Mouse (Mus musculus) erythroblast, embryonic 14.5 days (primary cell): ENCODE measurements at regions not wholly inside any gene's neighbourhood (a gene's known extent, or its start where the extent isn't known, plus 50 kb on each side); places are given as distances from the start of the nearest gene placed in this dataset.

Source experiments
- H3K27me3 ChIP-seq: 2 replicates; pipeline ENCODE4 v1.6.1; 2012; ENCODE audit warnings: inconsistent platforms; ENCODE audit not compliant: control insufficient read depth
- H3K36me3 ChIP-seq: 2 replicates; pipeline ENCODE4 v1.6.1; 2012; ENCODE audit warnings: mild to moderate bottlenecking, inconsistent platforms; ENCODE audit not compliant: control insufficient read depth
- H3K4me1 ChIP-seq: 2 replicates; pipeline ENCODE4 v1.6.1; 2012; ENCODE audit warnings: inconsistent platforms; ENCODE audit not compliant: control insufficient read depth
- H3K4me3 ChIP-seq: replicated peaks from 2 replicates; pipeline ENCODE3; 2012; ENCODE audit warnings: moderate library complexity, mild to moderate bottlenecking, inconsistent platforms
- H3K9me3 ChIP-seq: 2 replicates; pipeline ENCODE4 v1.6.1; 2012; ENCODE audit warnings: low read length, inconsistent platforms, mixed read lengths; ENCODE audit not compliant: control insufficient read depth
- GATA1 ChIP-seq: IDR thresholded peaks from 2 replicates; pipeline ENCODE4 v1.6.1; 2012; ENCODE audit warnings: low read length, inconsistent platforms, mixed read lengths
- TAL1 ChIP-seq: IDR thresholded peaks from 3 replicates; pipeline ENCODE4 v1.6.1; 2012; ENCODE audit warnings: low read length, inconsistent platforms, mixed read lengths

DNA sequence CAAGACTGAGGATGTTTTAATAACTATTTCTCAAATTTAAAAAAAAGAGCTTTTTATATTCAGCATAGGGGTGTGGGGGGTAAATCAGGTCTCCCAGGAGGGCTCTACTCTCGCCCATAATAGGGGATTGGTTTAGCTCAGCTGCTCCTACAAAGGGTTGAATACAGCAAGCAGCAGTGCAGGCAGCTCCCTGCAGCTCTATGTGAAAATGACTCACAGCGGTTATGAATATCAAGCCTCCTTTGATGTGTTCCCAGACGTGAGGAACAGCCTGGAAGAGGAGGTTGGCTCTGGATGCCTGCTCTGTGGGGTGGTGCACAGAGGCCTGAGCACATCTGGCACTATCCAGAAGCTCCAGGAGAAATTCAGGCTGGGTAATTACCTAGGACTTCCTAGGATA is 192.3 kb downstream of the Dad1 start:
- TF ChIP-seq GATA1, result no peak
- no peak for TF ChIP-seq TAL1
- Histone ChIP-seq H3K9me3 (no peaks in the 10 kb centered on the region), H3K27me3 (peaks cover 23% of the 10 kb centered on the region)

DNA sequence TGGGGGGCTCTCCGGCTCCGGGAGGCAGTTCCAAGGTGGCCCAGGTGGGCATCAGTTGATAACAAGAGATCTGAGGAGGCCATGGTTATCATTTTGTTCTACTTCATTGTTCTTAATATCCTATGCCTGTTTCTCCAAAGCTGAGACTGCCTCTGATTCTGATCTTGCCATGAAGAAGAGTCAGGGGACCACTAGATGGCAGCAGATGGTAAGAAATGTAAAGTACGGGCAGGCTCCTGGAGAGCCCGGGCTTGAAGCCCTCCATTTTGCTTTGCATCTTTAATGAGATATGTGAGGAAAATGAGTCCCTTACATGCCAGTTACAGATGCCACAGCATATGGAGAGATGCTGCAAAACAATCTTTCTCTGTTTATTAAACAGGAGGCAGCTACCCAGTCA is 194.1 kb downstream of the Dad1 start:
- H3K9me3 ChIP-seq, result no peaks in the 10 kb centered on the region
- TF ChIP-seq GATA1 (no peak), TAL1 (no peak)
- peaks cover 23% of the 10 kb centered on the region for H3K27me3 ChIP-seq
- H3K4me3 ChIP-seq, result no peak overlapping the region
- no peaks in the 10 kb centered on the region for H3K36me3 ChIP-seq
- H3K4me1 ChIP-seq, result peaks cover 9% of the 10 kb centered on the region

More for the DNA sequence above, 192.3 kb downstream of the Dad1 start:
- H3K36me3 ChIP-seq, result no peaks in the 10 kb centered on the region
- peaks cover 18% of the 10 kb centered on the region for H3K4me1 ChIP-seq
- no peak overlapping the region for H3K4me3 ChIP-seq

DNA sequence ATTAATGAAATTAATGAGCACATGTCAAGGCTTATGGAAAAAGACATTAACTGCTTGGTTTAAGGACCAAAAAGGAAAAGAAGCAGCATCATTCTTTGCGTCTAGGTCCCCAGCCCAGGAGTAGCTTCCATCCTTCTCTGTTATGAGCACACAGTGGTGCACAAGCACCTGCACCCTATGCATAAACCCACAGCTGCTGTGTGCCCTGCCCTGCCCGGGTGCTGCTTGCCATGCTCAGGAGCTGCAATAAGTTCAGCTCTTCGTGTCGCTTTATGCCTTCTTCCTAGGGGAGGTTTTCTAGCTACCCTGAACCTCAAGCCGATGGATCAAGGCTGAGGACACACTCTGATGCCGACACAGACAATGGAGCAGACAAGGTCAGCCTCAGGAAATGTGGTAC is 194.8 kb downstream of the Dad1 start:
- H3K27me3 ChIP-seq, result peaks cover 23% of the 10 kb centered on the region
- 0 out of 2 replicates have a peak, but pooled peaks cover 3% of the 10 kb centered on the region for H3K4me1 ChIP-seq
- no peak overlapping the region for H3K4me3 ChIP-seq
- no peaks in the 10 kb centered on the region for H3K9me3 ChIP-seq
- no peaks in the 10 kb centered on the region for H3K36me3 ChIP-seq
- TF ChIP-seq TAL1 (no peak), GATA1 (no peak)

DNA sequence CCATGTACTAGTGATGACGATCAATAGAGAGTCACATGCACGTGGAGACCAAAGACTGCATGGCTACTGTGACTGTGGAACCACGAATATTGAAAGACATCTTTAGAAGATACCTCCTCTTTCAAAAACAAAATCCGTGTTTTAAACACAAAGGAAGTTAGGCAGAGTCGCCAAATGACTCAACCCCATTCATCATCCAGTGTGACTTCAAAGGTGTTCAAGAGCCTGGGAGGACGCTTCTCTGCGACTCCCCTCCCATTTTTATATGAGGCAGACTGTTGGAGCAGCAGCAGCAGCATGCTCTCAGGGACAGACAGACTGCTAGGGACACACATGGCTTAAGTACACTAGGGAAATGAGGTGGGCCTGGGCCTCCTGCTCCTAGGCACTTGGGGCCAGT is 197.2 kb downstream of the Dad1 start:
- Histone ChIP-seq H3K36me3 (no peaks in the 10 kb centered on the region), H3K27me3 (peaks cover 1% of the 10 kb centered on the region), H3K9me3 (no peaks in the 10 kb centered on the region), H3K4me3 (no peak overlapping the region), H3K4me1 (no peaks in the 10 kb centered on the region)
- TF ChIP-seq GATA1, result no peak
- TF ChIP-seq TAL1, result no peak

DNA sequence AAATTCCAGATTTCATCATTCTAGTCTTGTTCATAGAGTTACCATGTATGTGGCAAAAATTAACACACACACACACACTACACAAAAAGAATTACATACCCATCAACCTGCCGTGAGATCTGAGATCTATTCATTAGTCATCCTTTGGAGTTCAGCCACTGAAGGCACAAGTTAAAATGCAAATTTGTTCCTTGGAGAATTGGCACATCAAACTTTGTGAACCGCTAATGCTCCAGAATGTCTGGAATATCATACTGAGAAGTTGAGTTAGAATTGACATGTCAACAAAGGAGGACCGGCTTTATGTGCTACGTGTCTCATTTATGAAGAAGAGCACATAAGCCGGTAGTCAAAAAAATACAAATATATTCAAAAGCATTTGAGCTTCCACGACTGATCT is 198.5 kb downstream of the Dad1 start:
- Histone ChIP-seq H3K4me1 (no peaks in the 10 kb centered on the region), H3K36me3 (no peaks in the 10 kb centered on the region), H3K9me3 (no peaks in the 10 kb centered on the region), H3K4me3 (no peak overlapping the region), H3K27me3 (no peaks in the 10 kb centered on the region)
- no peak for TF ChIP-seq GATA1
- TF ChIP-seq TAL1, result no peak

DNA sequence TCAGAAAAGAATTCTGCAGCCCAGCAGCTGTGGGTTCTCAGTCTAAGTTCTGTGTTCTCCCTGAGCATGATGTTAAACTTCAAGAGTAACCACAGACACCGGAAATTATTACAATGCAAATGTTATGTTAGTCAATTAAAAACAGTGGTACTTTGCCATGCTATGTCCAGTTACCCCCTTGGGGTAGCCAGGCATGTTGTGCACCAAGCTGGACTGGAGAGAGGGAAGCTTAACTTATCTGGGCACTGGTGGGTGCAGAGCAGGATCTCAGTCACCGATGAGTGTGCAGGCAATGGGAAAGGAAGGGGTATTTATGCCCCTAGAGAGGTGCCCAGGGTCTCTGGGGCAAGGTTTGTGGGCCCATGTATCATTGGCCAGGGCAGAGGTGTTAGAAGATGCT is 211.6 kb downstream of the Dad1 start:
- H3K4me1 ChIP-seq, result no peaks in the 10 kb centered on the region
- TF ChIP-seq GATA1 (no peak), TAL1 (no peak)
- no peak overlapping the region for H3K4me3 ChIP-seq
- H3K9me3 ChIP-seq, result no peaks in the 10 kb centered on the region
- no peaks in the 10 kb centered on the region for H3K27me3 ChIP-seq
- H3K36me3 ChIP-seq, result no peaks in the 10 kb centered on the region

DNA sequence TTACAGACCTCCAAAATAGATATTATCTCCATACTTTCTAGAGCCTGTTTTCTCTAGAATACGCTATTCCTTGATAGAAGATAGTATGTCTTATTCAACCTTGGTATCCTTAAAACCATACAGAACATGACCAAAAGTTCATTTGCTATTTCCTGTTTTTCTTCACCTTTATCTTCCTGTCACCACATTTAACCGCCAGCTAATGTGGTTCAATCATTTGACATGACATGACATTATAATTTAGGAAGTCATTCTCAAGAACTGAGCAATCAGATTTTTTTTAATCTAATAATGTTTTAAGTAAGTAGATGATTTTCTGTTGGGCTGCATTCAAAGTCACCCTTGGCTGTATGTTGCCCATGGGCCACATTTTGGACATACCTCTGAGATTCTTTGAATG is 213.3 kb downstream of the Dad1 start:
- Histone ChIP-seq H3K9me3 (no peaks in the 10 kb centered on the region), H3K4me3 (no peak overlapping the region), H3K4me1 (no peaks in the 10 kb centered on the region), H3K27me3 (no peaks in the 10 kb centered on the region), H3K36me3 (no peaks in the 10 kb centered on the region)
- TF ChIP-seq GATA1, result no peak
- no peak for TF ChIP-seq TAL1

DNA sequence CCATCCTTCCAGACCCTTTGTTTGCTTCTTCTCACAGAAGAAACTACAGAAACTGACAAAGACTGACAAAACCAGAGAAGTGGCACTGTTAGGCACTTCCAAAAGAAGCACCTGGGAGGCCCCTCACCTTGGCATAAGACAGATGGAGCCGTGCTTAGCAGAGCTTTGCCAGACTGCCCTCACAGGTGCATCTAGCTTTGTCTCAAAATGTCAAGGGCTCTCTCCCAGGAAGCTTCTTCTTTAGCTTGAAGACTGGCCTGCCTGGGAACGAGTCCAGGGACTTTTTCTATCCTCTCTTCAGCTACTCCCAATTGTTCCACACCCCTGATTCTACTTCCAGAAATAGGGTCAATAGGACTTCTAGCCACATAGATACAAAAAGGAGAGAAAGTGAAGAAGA is 219.4 kb downstream of the Dad1 start:
- no peaks in the 10 kb centered on the region for H3K36me3 ChIP-seq
- TF ChIP-seq TAL1 (no peak), GATA1 (no peak)
- H3K4me1 ChIP-seq, result no peaks in the 10 kb centered on the region
- H3K9me3 ChIP-seq, result no peaks in the 10 kb centered on the region
- H3K27me3 ChIP-seq, result no peaks in the 10 kb centered on the region
- H3K4me3 ChIP-seq, result no peak overlapping the region

DNA sequence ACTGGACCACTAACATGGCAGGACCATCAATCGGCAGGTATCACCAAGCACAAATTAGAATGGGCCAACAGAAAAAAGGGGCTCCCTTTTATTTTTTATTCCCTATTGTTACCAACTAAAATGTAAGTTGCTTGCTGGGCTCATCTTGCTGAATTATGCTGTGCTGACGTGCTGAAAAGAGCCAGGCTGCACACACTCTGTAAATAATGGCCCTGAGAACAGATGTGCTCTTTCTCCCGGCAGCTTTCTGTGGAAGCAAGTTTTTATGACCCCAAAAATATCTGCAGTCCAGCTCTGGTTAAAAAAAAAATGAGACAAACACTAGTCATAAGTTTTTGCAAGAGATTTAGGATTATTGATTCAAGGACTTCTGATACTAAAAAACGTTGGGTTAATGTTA is 230.4 kb downstream of the Dad1 start:
- TF ChIP-seq TAL1 (no peak), GATA1 (no peak)
- Histone ChIP-seq H3K9me3 (no peaks in the 10 kb centered on the region), H3K27me3 (no peaks in the 10 kb centered on the region), H3K4me3 (no peak overlapping the region), H3K4me1 (no peaks in the 10 kb centered on the region), H3K36me3 (no peaks in the 10 kb centered on the region)

DNA sequence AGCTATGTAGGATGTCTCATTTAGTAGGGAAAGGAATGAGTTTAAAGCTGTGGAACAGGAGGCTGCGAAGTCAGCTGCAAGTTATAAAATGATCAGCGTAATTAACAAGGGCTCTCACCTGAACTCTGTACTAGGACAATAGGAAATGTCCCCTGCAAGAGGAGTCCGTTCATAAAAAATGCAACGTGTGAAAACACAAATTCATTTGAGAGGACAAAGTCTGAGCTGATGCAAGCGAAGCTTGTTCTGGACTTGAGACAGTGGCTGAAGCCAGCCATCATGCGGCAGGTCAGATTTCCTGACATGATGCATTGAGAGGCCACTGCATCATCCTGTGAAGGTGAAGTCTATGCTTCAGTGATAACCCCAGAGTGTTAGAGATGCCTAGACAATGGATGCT is 232.5 kb downstream of the Dad1 start:
- Histone ChIP-seq H3K4me1 (no peaks in the 10 kb centered on the region), H3K36me3 (no peaks in the 10 kb centered on the region), H3K27me3 (no peaks in the 10 kb centered on the region), H3K9me3 (no peaks in the 10 kb centered on the region), H3K4me3 (no peak overlapping the region)
- TF ChIP-seq GATA1 (no peak), TAL1 (no peak)
